Mouse (Mus musculus): ENCODE measurements around the gene Serpind1. TPM values are rescaled to one million over a fixed set of nuclear protein-coding genes. Genes with fewer than 3 reads are reported as not detected.

Serpind1 gene
- 3.6 and 4.4 TPM in 2 replicates for polyA plus RNA-seq (2015; fragmentation: Nextera tagmentation; extraction: Ambion mirVana)

DNA sequence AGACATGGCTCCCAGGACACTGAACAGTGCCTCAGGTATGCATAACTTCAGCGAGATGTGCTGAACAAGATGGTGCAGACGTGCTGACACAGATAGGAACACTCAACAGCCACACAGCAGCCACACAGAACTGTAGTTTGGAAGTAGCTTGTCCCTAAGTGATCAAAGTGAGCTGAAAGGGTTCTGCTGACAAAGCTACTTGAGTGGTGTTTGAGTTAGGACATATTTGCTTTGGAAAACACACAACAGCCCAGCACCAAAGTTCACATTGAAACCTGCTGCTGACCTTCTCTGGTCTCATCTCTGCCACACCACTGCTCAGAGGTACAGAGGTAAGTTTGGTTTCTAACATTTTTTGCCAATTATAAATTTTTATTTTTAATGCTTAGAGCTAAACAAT, at the start of gene Serpind1:
TSS of gene Serpind1 (plus strand) at position 256 of the 400 bp plus-strand sequence.
- WGBS, result 72% methylated on average over 2 of the region's 2 CpGs
- no peaks in the 10 kb centered on the region for H3K27me3 ChIP-seq
- no peaks in the 10 kb centered on the region for H3K4me1 ChIP-seq (replicated peaks)
- ATAC-seq (ENCODE audit: low FRiP score, low read depth), result no peak
- H3K9ac ChIP-seq, result no peak within 1 kb of the TSS
- no peak within 1 kb of the TSS for H3K27ac ChIP-seq (replicated peaks)
- H3K4me2 ChIP-seq, result no peak within 1 kb of the TSS
- H3K4me3 ChIP-seq, result no peak within 1 kb of the TSS
- H3K36me3 ChIP-seq, result peaks cover 24% of the 10 kb centered on the region; the same call in 1 of the 2 replicates
- H3K9me3 ChIP-seq, result no peaks in the 10 kb centered on the region

DNA sequence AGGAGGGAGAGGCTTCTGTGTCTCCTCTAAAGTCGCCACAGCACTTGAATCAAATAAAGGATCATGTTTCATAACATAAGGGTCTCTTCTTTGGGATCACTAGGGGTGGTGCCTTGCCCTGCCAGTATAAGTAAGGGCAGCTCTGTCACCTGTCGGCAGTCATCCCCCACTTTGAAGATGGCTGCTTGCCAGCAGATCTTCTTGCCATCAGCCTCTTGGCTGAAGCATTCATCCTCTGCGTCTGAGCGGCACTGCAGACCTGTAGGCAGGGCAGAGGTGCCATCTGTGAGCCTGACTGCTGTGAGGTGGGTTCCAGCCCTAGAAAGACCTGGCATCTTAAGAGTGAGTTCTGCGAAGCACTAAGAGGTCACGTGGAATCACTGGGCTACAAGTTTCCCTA, 48.0 kb upstream of the Serpind1 start:
- Histone ChIP-seq H3K27me3 (peaks cover 13% of the 10 kb centered on the region), H3K36me3 (peaks cover 64% of the 10 kb centered on the region)

GRCm38 (mm10) chr16:17287103-17287502, 44.1 kb upstream of the Serpind1 start:
- H3K36me3 ChIP-seq, result peaks cover 60% of the 10 kb centered on the region
- WGBS, result 82% methylated on average over 2 of the region's 2 CpGs
- no peak overlapping the region for H3K9ac ChIP-seq
- no peak overlapping the region for H3K4me3 ChIP-seq
- H3K4me1 ChIP-seq (replicated peaks), result no peaks in the 10 kb centered on the region
- H3K4me2 ChIP-seq, result no peak overlapping the region
- H3K27ac ChIP-seq (replicated peaks), result no peak overlapping the region
- no peak for ATAC-seq (ENCODE audit: low FRiP score, low read depth)
- H3K9me3 ChIP-seq, result no peaks in the 10 kb centered on the region
- no peaks in the 10 kb centered on the region for H3K27me3 ChIP-seq

More for the DNA sequence above, 48.0 kb upstream of the Serpind1 start:
- 75% methylated on average over 6 of the region's 6 CpGs for WGBS
- no peak overlapping the region for H3K4me2 ChIP-seq
- H3K27ac ChIP-seq (replicated peaks), result no peak overlapping the region
- H3K4me1 ChIP-seq (replicated peaks), result peaks cover 1% of the 10 kb centered on the region
- H3K4me3 ChIP-seq, result no peak overlapping the region
- no peak for ATAC-seq (ENCODE audit: low FRiP score, low read depth)
- H3K9ac ChIP-seq, result no peak overlapping the region
- H3K9me3 ChIP-seq, result no peaks in the 10 kb centered on the region

DNA sequence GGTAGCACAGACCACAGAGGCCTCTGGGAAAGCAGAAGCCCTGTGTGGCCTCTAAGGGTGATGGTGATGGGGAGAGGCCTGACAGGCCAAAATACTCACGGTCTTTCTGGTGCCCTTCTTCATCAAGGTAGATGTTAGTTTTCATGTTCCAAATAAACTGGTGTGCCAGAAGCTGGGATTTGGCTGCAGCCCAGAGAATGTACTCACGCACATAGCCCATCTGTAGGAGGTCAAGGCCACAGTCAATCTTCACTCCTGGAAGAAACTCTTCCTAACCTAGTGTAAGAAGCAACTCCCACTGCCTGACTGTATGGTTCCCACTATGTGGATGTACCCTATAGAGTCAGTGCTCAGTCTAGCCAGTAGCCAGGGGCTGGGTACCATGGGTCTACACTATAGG, 40.2 kb upstream of the Serpind1 start:
- WGBS, result 98% methylated on average over 2 of the region's 2 CpGs
- Histone ChIP-seq H3K9ac (no peak overlapping the region), H3K36me3 (peaks cover 59% of the 10 kb centered on the region), H3K27me3 (no peaks in the 10 kb centered on the region), H3K27ac (replicated peaks) (no peak overlapping the region), H3K4me2 (no peak overlapping the region), H3K9me3 (no peaks in the 10 kb centered on the region), H3K4me3 (no peak overlapping the region), H3K4me1 (replicated peaks) (no peaks in the 10 kb centered on the region)
- ATAC-seq (ENCODE audit: low FRiP score, low read depth), result no peak

DNA sequence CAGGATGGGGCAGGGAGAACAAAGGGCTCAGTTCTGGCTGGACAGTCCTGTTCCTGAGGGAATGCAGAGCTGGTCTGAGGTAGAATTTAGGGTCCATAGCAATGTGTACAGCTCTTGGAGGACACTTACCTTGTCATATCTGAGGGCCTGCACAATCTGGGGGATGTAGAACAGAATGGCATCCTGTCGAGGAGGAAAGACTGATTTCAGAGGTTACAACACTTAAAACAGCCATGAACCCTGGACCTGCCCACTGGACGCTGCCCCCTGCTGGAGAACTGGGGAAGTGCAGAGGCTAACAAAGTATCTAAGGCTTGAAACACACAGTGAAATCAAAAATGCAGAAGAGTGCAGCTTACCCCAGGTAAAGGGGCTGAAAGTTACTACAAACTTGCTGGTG, 38.4 kb upstream of the Serpind1 start:
- Histone ChIP-seq H3K9me3 (no peaks in the 10 kb centered on the region), H3K36me3 (peaks cover 62% of the 10 kb centered on the region), H3K4me1 (replicated peaks) (no peaks in the 10 kb centered on the region), H3K4me3 (no peak overlapping the region), H3K4me2 (no peak overlapping the region), H3K9ac (no peak overlapping the region), H3K27ac (replicated peaks) (no peak overlapping the region), H3K27me3 (no peaks in the 10 kb centered on the region)
- WGBS, result 6% methylated on average over 2 of the region's 2 CpGs
- no peak for ATAC-seq (ENCODE audit: low FRiP score, low read depth)

GRCm38 (mm10) chr16:17300818-17301217, 30.4 kb upstream of the Serpind1 start:
- H3K4me1 ChIP-seq (replicated peaks), result no peaks in the 10 kb centered on the region
- no peaks in the 10 kb centered on the region for H3K27me3 ChIP-seq
- H3K4me3 ChIP-seq, result no peak overlapping the region
- H3K27ac ChIP-seq (replicated peaks), result no peak overlapping the region
- 96% methylated on average over 3 of the region's 3 CpGs for WGBS
- H3K4me2 ChIP-seq, result no peak overlapping the region
- H3K9ac ChIP-seq, result no peak overlapping the region
- no peak for ATAC-seq (ENCODE audit: low FRiP score, low read depth)
- no peaks in the 10 kb centered on the region for H3K9me3 ChIP-seq
- H3K36me3 ChIP-seq, result peaks cover 88% of the 10 kb centered on the region

DNA sequence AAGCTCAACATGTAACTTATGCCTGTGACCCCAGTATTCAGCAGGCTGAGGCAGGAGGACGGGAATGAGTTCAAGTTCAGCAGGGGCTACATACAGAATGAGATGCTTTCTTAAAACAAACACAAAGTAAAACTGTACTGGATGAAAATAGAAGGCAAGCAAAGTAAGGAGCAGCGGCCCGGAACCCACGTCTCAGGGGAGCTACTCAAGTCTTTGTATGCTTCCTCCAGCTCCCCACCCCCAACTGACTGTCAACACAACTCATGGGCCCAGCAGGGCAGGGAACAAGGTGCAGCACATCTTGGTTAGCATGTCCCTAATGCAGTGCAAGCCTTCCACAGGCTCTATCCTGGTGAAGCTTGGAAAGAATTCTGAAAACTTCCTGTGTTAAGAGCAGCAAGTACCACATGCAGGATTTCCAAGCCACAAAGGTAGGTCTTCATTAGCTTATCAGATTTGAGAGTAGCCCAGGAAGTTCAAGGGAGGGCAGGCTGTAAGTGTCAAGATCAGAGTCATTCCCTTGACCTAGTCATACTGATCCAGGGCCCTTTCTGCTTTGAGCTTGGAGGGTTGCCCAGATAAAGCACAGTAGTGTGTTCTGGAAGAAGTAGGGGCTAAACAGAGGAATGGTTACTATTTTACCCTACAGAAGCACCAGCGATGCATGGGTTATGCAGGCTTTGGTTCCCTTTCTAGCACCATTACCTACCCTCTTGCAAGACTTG, 27.5 kb upstream of the Serpind1 start:
- H3K36me3 ChIP-seq, result peaks cover 84% of the 10 kb centered on the region
- no peak overlapping the region for H3K9ac ChIP-seq
- H3K27ac ChIP-seq (replicated peaks), result no peak overlapping the region

DNA sequence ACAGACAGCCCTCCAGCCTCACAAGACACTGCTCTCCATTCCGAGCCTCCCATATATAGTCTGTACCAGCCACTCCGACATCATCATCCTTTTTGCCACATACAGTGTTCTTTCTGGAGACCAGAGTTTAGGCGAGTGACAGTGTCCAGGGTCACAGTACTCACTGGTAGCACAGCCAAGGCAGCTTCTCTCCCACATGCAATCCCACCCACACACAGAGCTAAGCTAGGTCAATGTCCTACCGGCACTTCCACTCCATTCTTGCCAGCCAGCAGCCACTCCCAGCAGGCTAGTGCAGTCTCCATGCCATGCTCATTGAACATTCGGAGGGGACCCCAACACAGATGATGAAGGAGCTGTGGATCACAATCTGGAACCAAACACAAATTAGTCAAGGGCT, 23.7 kb upstream of the Serpind1 start:
- H3K4me1 ChIP-seq (replicated peaks), result no peaks in the 10 kb centered on the region
- no peaks in the 10 kb centered on the region for H3K9me3 ChIP-seq
- H3K4me2 ChIP-seq, result no peak overlapping the region
- no peak overlapping the region for H3K27ac ChIP-seq (replicated peaks)
- ATAC-seq (ENCODE audit: low FRiP score, low read depth), result no peak
- H3K36me3 ChIP-seq, result peaks cover 82% of the 10 kb centered on the region
- no peak overlapping the region for H3K4me3 ChIP-seq
- no peak overlapping the region for H3K9ac ChIP-seq
- H3K27me3 ChIP-seq, result no peaks in the 10 kb centered on the region
- 96% methylated on average over 5 of the region's 5 CpGs for WGBS

More for the DNA sequence above, 27.5 kb upstream of the Serpind1 start:
- no peak overlapping the region for H3K4me3 ChIP-seq
- H3K27me3 ChIP-seq, result no peaks in the 10 kb centered on the region
- H3K4me1 ChIP-seq (replicated peaks), result no peaks in the 10 kb centered on the region
- no peak for ATAC-seq (ENCODE audit: low FRiP score, low read depth)
- H3K4me2 ChIP-seq, result no peak overlapping the region
- H3K9me3 ChIP-seq, result no peaks in the 10 kb centered on the region
- WGBS, result 82% methylated on average over 5 of the region's 5 CpGs

- ATAC-seq (ENCODE audit: low FRiP score, low read depth), result no peak
- H3K4me1 ChIP-seq (replicated peaks), result no peaks in the 10 kb centered on the region
- 97% methylated on average over 10 of the region's 10 CpGs for WGBS
- H3K9ac ChIP-seq, result no peak overlapping the region
- H3K4me2 ChIP-seq, result no peak overlapping the region
- H3K27me3 ChIP-seq, result no peaks in the 10 kb centered on the region
- H3K27ac ChIP-seq (replicated peaks), result no peak overlapping the region
- H3K9me3 ChIP-seq, result no peaks in the 10 kb centered on the region
- no peak overlapping the region for H3K4me3 ChIP-seq
- peaks cover 82% of the 10 kb centered on the region for H3K36me3 ChIP-seq
Observed at GRCm38 (mm10) chr16:17309036-17309435, 22.1 kb upstream of the Serpind1 start.

DNA sequence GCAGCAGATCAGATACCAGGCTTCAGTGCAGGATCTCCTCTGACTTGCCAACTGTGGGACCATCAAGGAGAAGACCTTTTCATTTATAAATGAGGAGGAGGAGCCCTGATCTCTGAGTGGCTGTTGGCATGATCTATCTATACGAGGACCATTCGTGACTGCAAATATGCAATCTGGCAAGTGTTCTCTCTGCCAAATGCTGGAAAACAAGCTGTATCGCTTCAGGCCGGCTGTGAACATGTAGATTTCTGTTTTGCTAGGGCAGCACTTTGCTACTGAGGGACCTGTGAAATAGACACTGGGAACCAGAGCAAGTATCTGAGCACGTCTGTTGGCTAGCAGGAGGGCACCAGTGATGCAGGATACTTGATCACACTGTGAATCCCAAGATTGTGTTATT, 18.6 kb upstream of the Serpind1 start:
- Histone ChIP-seq H3K9ac (no peak overlapping the region), H3K4me1 (replicated peaks) (no peaks in the 10 kb centered on the region), H3K27ac (replicated peaks) (no peak overlapping the region), H3K27me3 (no peaks in the 10 kb centered on the region), H3K4me2 (no peak overlapping the region), H3K9me3 (no peaks in the 10 kb centered on the region), H3K4me3 (no peak overlapping the region), H3K36me3 (peaks cover 89% of the 10 kb centered on the region)
- WGBS, result 94% methylated on average over 5 of the region's 5 CpGs
- no peak for ATAC-seq (ENCODE audit: low FRiP score, low read depth)

- ATAC-seq (ENCODE audit: low FRiP score, low read depth), result no peak
- 95% methylated on average over 7 of the region's 7 CpGs for WGBS
- Histone ChIP-seq H3K4me1 (replicated peaks) (no peaks in the 10 kb centered on the region), H3K9ac (no peak overlapping the region), H3K36me3 (peaks cover 79% of the 10 kb centered on the region), H3K4me2 (no peak overlapping the region), H3K9me3 (no peaks in the 10 kb centered on the region), H3K27ac (replicated peaks) (no peak overlapping the region), H3K27me3 (no peaks in the 10 kb centered on the region), H3K4me3 (no peak overlapping the region)
Observed at GRCm38 (mm10) chr16:17316554-17316953, 14.6 kb upstream of the Serpind1 start.

DNA sequence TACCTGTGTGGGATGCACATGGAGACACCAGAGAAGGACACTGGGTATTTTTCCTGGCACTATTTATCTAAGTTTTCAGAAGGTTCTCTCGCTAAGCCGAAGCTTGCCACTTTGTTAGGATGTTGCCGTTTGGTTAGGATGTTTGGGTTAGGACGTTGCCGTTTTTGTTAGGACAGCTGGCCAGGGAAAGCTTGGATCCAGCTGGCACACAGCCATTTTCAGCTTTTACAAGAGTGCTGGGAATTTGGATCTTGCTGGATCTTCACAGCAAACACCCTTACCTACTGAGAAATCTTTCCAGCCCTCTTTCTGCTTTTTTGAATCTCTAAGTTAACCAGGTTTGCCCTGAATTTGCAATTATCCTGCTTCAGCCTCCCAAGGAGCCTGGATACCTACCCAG, 9.7 kb upstream of the Serpind1 start:
- H3K4me1 ChIP-seq (replicated peaks), result no peaks in the 10 kb centered on the region
- no peak for ATAC-seq (ENCODE audit: low FRiP score, low read depth)

DNA sequence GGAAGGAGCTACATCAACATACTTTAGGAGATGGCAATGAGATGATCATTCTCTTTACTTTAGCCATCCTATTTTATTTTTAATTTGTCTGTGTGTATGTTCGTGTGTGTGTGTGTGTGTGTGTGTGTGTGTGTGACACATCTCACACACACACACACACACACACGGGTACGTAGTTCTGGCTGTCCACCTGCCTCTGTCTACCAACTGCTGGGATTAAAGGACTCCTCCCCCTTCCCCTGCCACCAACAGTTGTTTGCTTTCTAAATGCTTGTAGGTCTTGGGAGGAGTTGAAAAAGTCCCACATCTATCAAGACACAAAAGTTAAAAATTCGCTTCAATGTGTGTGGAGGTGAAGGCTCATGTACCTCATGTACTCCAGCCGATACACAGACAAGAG, 6.4 kb upstream of the Serpind1 start:
- no peak for ATAC-seq (ENCODE audit: low FRiP score, low read depth)
- Histone ChIP-seq H3K36me3 (peaks cover 58% of the 10 kb centered on the region), H3K27me3 (no peaks in the 10 kb centered on the region)

More for the DNA sequence above, 9.7 kb upstream of the Serpind1 start:
- Histone ChIP-seq H3K4me2 (no peak overlapping the region), H3K9me3 (no peaks in the 10 kb centered on the region), H3K9ac (no peak overlapping the region), H3K27me3 (no peaks in the 10 kb centered on the region), H3K4me3 (no peak overlapping the region), H3K27ac (replicated peaks) (no peak overlapping the region), H3K36me3 (peaks cover 74% of the 10 kb centered on the region)
- WGBS, result 74% methylated on average over 5 of the region's 5 CpGs

More for the DNA sequence above, 6.4 kb upstream of the Serpind1 start:
- Histone ChIP-seq H3K9me3 (no peaks in the 10 kb centered on the region), H3K4me2 (no peak overlapping the region), H3K9ac (no peak overlapping the region), H3K4me3 (no peak overlapping the region), H3K27ac (replicated peaks) (no peak overlapping the region), H3K4me1 (replicated peaks) (no peaks in the 10 kb centered on the region)
- 92% methylated on average over 5 of the region's 5 CpGs for WGBS
